In the genomic region with DNA sequence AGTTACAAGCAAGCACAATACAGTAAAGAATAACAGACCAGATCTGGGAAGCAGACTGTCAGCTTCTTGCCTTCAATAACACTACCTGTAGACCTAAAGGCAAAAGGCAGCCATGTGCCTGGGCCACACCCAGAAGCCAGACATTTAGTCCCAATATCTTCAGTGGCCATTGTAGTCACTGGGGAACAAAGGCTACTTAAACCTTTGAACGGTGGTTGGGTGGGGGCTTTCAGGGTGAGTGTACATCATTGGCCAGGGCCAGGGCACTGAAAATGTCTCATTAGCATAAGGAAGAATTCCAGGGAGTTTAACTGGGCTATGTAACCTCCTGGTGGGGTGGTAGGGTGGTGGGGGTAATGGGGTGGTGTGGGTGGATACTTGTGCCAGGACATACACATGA, we compare ENCODE assay signal across 20 mouse cellular contexts. TPM values are rescaled to one million over a fixed set of nuclear protein-coding genes. Genes with fewer than 3 reads are reported as not detected.
"Had no signal": no experiment of that assay in that cellular context is flagged by ENCODE, and none has a peak within 500 bp of the region (broad histone marks: within the 10 kb centered on the region; RNA-seq: fewer than 3 reads in every experiment).

No protein-coding gene starts in this region.

- H3K4me3 ChIP-seq: midbrain, embryonic 13.5 days; midbrain, embryonic 15.5 days; neural tube, embryonic 12.5 days; stomach, embryonic 15.5 days had no signal

- H3K27ac ChIP-seq: midbrain, embryonic 13.5 days; midbrain, embryonic 15.5 days; neural tube, embryonic 12.5 days; stomach, embryonic 15.5 days; stomach, postnatal 0 days had no signal

- DNase-seq: lung, adult 18-20 months; lung, embryonic 14.5 days; lung, postnatal 10 days; lung, postnatal 4 days; right cerebral cortex, postnatal 14 days; thymus, adult 18-20 months; thymus, postnatal 14 days; thymus, postnatal 36 days had no signal

- H3K27me3 ChIP-seq: midbrain, embryonic 13.5 days; midbrain, embryonic 15.5 days; neural tube, embryonic 12.5 days; stomach, embryonic 15.5 days had no signal

- H3K4me1 ChIP-seq: midbrain, embryonic 13.5 days; midbrain, embryonic 15.5 days; neural tube, embryonic 12.5 days; stomach, embryonic 15.5 days had no signal

- ATAC-seq: midbrain, embryonic 13.5 days; midbrain, embryonic 15.5 days had no signal

- H3K36me3 ChIP-seq: stomach, embryonic 15.5 days had no signal

- H3K9me3 ChIP-seq: midbrain, embryonic 13.5 days; midbrain, embryonic 15.5 days; neural tube, embryonic 12.5 days; stomach, embryonic 15.5 days had no signal

- H3K4me2 ChIP-seq: lung, embryonic 14.5 days; midbrain, embryonic 11.5 days; midbrain, embryonic 13.5 days; midbrain, embryonic 15.5 days; neural tube, embryonic 12.5 days; stomach, embryonic 15.5 days had no signal

- H3K9ac ChIP-seq: lung, embryonic 14.5 days; midbrain, embryonic 13.5 days; midbrain, embryonic 15.5 days; neural tube, embryonic 12.5 days; stomach, embryonic 15.5 days had no signal

RNA-seq across cellular contexts. Expression of gene Gm42517, which starts 36.7 kb away (rescaled TPM):
- polyA plus RNA-seq: liver, embryonic 16.5 days; lung, embryonic 14.5 days; lung, embryonic 16.5 days; thymus, postnatal 0 days had no signal

RNA-seq across cellular contexts. Expression of gene Pde6b, which starts 57.1 kb away (rescaled TPM):
- polyA plus RNA-seq: liver, embryonic 16.5 days; midbrain, postnatal 0 days; neural tube, embryonic 12.5 days; neural tube, embryonic 14.5 days; spleen, adult 2 months had no signal
